Mouse (Mus musculus) heart, embryonic 15.5 days (tissue): ENCODE data around the gene Lilr4b. TPM values are rescaled to one million over a fixed set of nuclear protein-coding genes. Genes with fewer than 3 reads are reported as not detected.

Experiments used
- ATAC-seq: fragments of 200-750 bp; cut with Nextera tagmentation; replicated peaks from 2 replicates; pipeline ENCODE4 v1.8.0; 2017; ENCODE audit warnings: low read depth, moderate TSS enrichment; ENCODE audit not compliant: insufficient number of reproducible peaks, insufficient read depth, low FRiP score
- H3K27ac ChIP-seq: fragments of 300-500 bp; sonication (generic); 2 replicates; pipeline ENCODE4 v1.5.1; 2015; ENCODE audit warnings: mild to moderate bottlenecking, inconsistent platforms
- H3K27me3 ChIP-seq: fragments of 300-500 bp; sonication (generic); 2 replicates; pipeline ENCODE4 v1.6.1; 2015; ENCODE audit warnings: inconsistent platforms
- H3K36me3 ChIP-seq: fragments of 300-500 bp; sonication (generic); 2 replicates; pipeline ENCODE4 v1.6.1; 2015; ENCODE audit warnings: mild to moderate bottlenecking, inconsistent platforms
- H3K4me1 ChIP-seq: fragments of 300-500 bp; sonication (generic); replicated peaks from 2 replicates; pipeline ENCODE4 v1.6.1; 2015; ENCODE audit warnings: inconsistent platforms
- H3K4me2 ChIP-seq: fragments of 300-500 bp; sonication (generic); 2 replicates; pipeline ENCODE4 v1.6.1; 2015; ENCODE audit warnings: inconsistent platforms, mild to moderate bottlenecking, moderate library complexity
- H3K4me3 ChIP-seq: fragments of 300-500 bp; sonication (generic); 2 replicates; pipeline ENCODE4 v1.5.1; 2015; ENCODE audit warnings: mild to moderate bottlenecking, inconsistent platforms
- H3K9ac ChIP-seq: fragments of 300-500 bp; sonication (generic); 2 replicates; pipeline ENCODE4 v1.6.1; 2015; ENCODE audit warnings: mild to moderate bottlenecking, inconsistent platforms
- H3K9me3 ChIP-seq: fragments of 300-500 bp; sonication (generic); replicated peaks from 2 replicates; pipeline ENCODE4 v1.6.1; 2016; ENCODE audit warnings: inconsistent platforms
- WGBS: fragments of 180-500 bp; shearing (Covaris S2); methylation state at CpG from one replicate; pipeline ENCODE4 v1.1.7; 2015; ENCODE audit warnings: mixed read lengths; 5-methylcytosine and 5-hydroxymethylcytosine counted together
- polyA plus RNA-seq: library from polyadenylated mRNA; unstranded; fragments of >200 nt; fragmentation: Nextera tagmentation; extraction: Ambion mirVana; gene quantifications from 2 replicates; pipeline ENCODE4 v1.2.1, GENCODE M21; 2015

Gene Lilr4b
- polyA plus RNA-seq, 1 experiment from 2014 or later: 0.78 TPM

DNA sequence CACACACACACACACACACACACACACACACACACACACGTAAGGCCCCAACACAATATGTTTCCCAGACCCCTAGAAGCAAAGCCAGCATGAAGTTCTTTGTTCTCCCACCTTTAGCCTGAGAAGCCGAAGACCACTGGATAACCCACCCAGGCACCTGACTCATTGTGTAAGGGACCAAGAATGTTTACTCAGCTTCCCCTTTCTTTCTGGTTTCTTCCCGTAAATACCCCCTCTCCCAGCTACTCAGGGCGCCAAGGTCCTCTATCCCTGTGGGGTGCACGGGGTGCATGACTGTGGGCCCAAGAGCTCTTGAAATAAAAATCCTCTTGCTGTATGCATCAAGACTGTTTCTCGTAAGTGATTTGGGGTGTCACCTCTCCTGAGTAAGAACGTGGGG is 45.7 kb downstream of the Lilr4b start:
- 0 out of 2 replicates have a peak, but pooled peaks cover 3% of the 10 kb centered on the region for H3K4me1 ChIP-seq
- no peak overlapping the region for H3K4me3 ChIP-seq
- no peaks in the 10 kb centered on the region for H3K27me3 ChIP-seq
- no peak for ATAC-seq
- no peaks in the 10 kb centered on the region for H3K9me3 ChIP-seq
- WGBS: 72% methylated on average over 7 of the region's 7 CpGs
- no peak overlapping the region for H3K9ac ChIP-seq
- no peak overlapping the region for H3K27ac ChIP-seq
- no peak overlapping the region for H3K4me2 ChIP-seq
- H3K36me3 ChIP-seq: no peaks in the 10 kb centered on the region

DNA sequence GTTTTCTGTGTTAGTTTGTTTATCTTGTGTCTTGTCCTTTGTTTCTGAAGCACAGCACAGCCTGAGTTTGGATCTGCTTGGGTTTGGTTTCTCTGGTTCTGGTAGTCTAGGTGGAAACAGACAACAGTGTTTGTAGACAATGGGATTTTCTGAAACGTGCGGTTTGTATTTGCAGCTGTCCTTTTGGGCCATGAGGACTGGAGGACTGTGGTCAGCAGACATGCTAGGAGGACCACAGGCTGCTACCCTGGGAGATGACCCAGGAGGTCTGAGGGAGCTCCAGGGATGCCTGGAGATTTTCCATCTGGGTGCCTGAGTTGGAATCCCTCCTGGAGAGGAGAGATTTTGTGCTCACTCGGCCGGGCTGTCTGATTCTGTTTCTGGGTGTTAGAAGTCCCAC is 46.2 kb downstream of the Lilr4b start:
- Histone ChIP-seq H3K27ac (no peak overlapping the region), H3K4me3 (no peak overlapping the region), H3K9ac (no peak overlapping the region), H3K4me1 (0 out of 2 replicates have a peak, but pooled peaks cover 3% of the 10 kb centered on the region), H3K27me3 (no peaks in the 10 kb centered on the region), H3K9me3 (no peaks in the 10 kb centered on the region), H3K36me3 (no peaks in the 10 kb centered on the region), H3K4me2 (no peak overlapping the region)
- 67% methylated on average over 4 of the region's 4 CpGs for WGBS
- ATAC-seq: no peak

DNA sequence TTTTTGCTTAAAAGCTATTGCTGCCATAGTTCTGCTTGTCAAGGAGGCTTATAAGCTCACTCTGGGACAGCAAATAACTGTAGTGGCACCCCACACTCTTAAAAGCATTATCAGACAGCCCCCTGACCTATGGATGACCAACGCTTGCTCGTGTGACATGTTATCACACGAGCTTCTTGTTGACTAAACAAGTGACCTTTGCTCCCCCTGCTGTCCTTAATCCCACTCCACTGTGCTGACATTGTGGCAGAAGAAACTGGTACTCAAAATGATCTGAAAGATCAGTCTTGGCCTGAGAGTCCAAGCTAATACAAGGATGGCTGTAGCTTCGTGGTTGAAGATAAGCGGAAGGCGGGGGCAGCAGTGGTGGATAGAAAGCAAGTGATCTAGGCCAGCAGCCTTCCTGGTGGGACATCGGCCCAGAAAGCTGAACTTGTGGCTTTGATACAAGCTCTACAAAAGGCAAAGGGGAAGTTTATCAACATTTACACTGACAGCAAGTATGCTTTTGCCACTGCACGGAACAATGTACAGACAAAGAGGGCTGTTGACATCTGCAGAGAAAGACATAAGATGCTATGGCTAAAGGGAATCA is 48.5 kb downstream of the Lilr4b start:
- no peak overlapping the region for H3K4me2 ChIP-seq
- no peaks in the 10 kb centered on the region for H3K27me3 ChIP-seq
- no peaks in the 10 kb centered on the region for H3K9me3 ChIP-seq
- no peak overlapping the region for H3K9ac ChIP-seq
- ATAC-seq: no peak
- H3K4me1 ChIP-seq: 0 out of 2 replicates have a peak, but pooled peaks cover 3% of the 10 kb centered on the region
- WGBS: 35% methylated on average over 8 of the region's 8 CpGs
- no peak overlapping the region for H3K27ac ChIP-seq
- no peaks in the 10 kb centered on the region for H3K36me3 ChIP-seq
- H3K4me3 ChIP-seq: no peak overlapping the region

GRCm38 (mm10) chr10:51529497-51529896 is 49.1 kb downstream of the Lilr4b start:
- Histone ChIP-seq H3K4me3 (no peak overlapping the region), H3K9me3 (no peaks in the 10 kb centered on the region), H3K36me3 (no peaks in the 10 kb centered on the region), H3K27ac (no peak overlapping the region), H3K4me2 (no peak overlapping the region), H3K27me3 (no peaks in the 10 kb centered on the region), H3K9ac (no peak overlapping the region), H3K4me1 (0 out of 2 replicates have a peak, but pooled peaks cover 3% of the 10 kb centered on the region)
- 36% methylated on average over 3 of the region's 3 CpGs for WGBS
- ATAC-seq: no peak

GRCm38 (mm10) chr10:51530813-51531212 is 50.4 kb downstream of the Lilr4b start:
- no peaks in the 10 kb centered on the region for H3K27me3 ChIP-seq
- no peak overlapping the region for H3K27ac ChIP-seq
- ATAC-seq: no peak
- H3K9me3 ChIP-seq: no peaks in the 10 kb centered on the region
- H3K4me3 ChIP-seq: no peak overlapping the region
- H3K36me3 ChIP-seq: no peaks in the 10 kb centered on the region
- 0 out of 2 replicates have a peak, but pooled peaks cover 3% of the 10 kb centered on the region for H3K4me1 ChIP-seq
- H3K9ac ChIP-seq: no peak overlapping the region
- 79% methylated on average over 7 of the region's 7 CpGs for WGBS
- H3K4me2 ChIP-seq: no peak overlapping the region

Other genes with a start within 250 kb of the Lilr4b start
- 0.13 and 3.0 TPM in 2 replicates for gene Gm49339, start within 50 bp of the Lilr4b start, polyA plus RNA-seq
- gene Lilrb4a, start 10.3 kb downstream of the Lilr4b start, polyA plus RNA-seq: 3.8 and 6.3 TPM in 2 replicates
- gene Fam162b, start 109.9 kb downstream of the Lilr4b start, polyA plus RNA-seq: 0.96 and 1.8 TPM in 2 replicates
- gene Gprc6a, start 150.8 kb downstream of the Lilr4b start, polyA plus RNA-seq: not detected in 2 replicates
- gene Rfx6, start 197.1 kb downstream of the Lilr4b start, polyA plus RNA-seq: not detected in 2 replicates